Mouse (Mus musculus) layer of hippocampus, postnatal 25 days (tissue): ENCODE results near the gene Card11. TPM values are rescaled to one million over a fixed set of nuclear protein-coding genes. Genes with fewer than 3 reads are reported as not detected.

ENCODE experiments used
- DNase-seq, 2 experiments: peaks; one replicate each; pipeline ENCODE4 v3.0.0; 2022; ENCODE audit warnings: mixed read lengths in 2 of 2, low spot score in 1 of 2; ENCODE audit errors: extremely low spot score in 1 of 2
- total RNA-seq, 2 experiments: library from RNA; stranded (reverse); gene quantifications; 2 replicates each; pipeline ENCODE4 v1.2.3; 2021

The Card11 gene
- total RNA-seq, 2 experiments from 2014 or later, result 0.15 to 0.21 TPM

GRCm38 (mm10) chr5:140992093-140993070, 8.0 kb downstream of the Card11 start:
- no peak for DNase-seq

DNA sequence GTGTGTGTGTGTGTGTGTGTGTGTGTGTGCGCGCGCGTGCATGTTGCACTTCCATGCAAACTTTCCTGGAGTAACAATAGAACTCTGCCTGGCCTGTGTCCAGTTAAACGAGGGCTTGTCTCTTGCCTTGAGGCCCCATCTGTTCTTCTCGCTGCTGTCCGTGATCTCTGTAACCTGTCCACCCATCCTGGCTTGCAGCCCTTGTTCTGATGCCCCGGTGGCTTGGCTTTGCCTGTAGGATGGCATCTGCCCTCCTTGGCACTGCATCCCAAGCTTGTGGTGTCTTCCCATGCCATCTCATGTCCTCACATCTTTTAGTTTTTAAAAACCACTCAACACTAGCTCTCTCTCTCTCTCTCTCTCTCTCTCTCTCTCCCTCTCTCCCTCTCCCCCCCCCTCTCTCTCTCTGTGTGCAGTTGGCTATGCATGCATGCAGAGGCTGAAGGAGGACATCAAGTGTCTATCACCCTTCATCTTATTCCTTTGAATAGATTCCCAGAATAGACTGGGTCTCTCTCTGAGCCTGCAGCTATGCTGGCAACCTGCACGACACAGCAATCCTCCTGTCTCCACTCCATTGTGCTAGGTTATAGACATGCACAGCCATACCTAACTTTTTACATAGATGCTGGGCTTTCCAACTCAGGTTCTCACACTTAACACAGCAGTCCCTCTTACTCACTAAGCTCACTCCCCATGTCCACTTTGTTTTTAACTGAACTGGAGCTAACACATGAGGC, 14.9 kb downstream of the Card11 start:
- no peak for DNase-seq

- DNase-seq, result no peak
Measured at GRCm38 (mm10) chr5:140981370-140981805, 19.0 kb downstream of the Card11 start.

DNA sequence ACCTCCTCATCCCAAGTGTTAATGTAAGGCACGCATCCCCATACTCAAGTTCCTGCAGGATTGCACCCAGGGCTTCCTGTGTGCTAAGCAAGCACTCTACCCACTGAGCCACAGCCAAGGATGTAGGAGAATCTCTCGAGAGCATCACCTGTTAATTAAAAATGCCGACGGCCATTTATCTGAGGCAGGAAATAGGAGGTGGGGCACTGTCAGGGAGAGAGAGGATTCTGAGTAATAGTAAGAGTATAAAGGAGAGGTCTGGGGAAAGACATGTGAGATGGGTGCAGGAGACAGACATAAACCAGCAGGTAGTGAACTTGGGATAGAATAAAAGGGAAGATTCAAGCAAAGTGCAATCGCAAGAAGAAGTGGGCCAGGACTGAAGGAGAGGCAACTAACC, 19.6 kb downstream of the Card11 start:
- DNase-seq, result no peak

GRCm38 (mm10) chr5:140980051-140980450, 20.3 kb downstream of the Card11 start:
- no peak for DNase-seq

DNA sequence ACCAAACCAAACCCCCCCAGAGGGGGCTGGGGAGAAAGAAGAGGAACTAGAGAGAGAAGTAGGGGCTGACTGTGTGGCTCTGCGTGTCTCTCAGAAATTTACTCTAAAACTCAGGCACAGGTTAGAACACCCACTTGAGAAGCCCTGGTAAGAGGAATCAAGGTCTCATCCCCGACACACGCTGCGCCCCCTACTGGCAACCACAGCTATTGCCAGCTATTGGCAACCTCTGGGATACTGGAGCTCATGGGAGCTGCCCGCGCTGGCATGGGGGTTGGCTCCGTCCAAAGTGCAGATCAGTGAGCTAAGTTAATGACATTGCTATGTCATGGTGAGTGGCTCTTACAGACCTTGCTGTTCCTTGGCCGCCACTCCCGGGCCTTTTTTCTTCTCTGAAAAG, 37.4 kb downstream of the Card11 start:
- DNase-seq, result peak; percentile 52 to 76

- no peak for DNase-seq
Measured at GRCm38 (mm10) chr5:140960732-140961131, 39.6 kb downstream of the Card11 start.

DNA sequence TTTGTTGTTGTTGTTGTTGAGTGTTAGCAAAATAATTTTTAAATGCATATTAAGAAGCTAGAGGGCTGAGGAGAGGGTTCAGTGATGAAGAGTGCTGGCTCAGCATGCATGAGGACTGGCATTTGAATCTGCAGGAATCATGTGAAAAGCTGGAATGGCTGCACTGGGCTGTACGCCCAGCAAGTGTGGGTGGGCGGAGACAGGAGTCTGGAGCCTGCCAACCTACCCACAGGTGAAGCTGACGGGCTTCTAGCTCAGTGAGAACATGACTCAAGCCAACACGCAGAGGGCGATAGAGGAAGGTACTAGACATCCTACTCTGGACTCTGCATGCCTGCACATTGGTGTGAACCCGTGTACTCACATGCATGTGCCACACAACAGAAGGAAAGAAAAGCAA, 41.2 kb downstream of the Card11 start:
- DNase-seq, result no peak

DNA sequence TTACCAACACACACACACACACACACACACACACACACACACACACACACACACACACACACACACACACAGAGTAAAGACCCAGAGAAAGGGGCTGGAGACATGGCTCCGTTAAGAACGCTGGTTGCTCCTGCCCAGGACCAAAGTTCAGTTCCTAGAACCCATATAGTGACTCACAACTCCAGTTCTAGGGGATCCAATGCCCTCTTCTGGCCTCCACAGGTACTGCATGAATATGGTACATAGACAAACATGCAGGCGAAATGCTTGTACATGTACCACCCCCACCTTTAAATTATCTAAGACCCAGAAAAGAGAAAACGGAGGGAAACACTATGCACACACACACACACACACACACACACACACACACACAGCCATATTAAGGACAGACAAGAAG, 43.3 kb downstream of the Card11 start:
- no peak for DNase-seq

- peak in 1 of 2 experiments; percentile 25 for DNase-seq
Measured at GRCm38 (mm10) chr5:140955666-140956065, 44.7 kb downstream of the Card11 start.

DNA sequence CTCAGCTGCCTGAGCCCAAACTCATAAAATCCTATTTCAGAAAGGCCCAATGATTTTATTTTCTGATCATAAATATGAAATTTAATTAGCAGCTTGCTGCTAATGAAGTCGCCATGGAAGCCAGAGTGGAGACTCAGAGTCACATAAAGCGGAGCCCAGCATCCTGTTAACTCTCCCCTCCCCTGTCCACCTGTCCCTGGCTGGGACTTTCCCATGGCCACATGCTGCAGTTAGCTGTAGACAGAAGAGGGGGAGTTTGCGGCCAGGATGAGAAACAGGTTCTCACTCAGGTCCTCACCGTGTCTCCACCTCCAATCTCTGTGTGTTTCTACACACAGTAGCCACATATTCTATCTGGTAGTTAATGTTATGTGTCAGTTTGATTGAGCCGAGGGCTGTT, 48.6 kb downstream of the Card11 start:
- DNase-seq, result no peak

- peak; percentile 39 to 48 for DNase-seq
Measured at GRCm38 (mm10) chr5:140948009-140948408, 52.4 kb downstream of the Card11 start.

DNA sequence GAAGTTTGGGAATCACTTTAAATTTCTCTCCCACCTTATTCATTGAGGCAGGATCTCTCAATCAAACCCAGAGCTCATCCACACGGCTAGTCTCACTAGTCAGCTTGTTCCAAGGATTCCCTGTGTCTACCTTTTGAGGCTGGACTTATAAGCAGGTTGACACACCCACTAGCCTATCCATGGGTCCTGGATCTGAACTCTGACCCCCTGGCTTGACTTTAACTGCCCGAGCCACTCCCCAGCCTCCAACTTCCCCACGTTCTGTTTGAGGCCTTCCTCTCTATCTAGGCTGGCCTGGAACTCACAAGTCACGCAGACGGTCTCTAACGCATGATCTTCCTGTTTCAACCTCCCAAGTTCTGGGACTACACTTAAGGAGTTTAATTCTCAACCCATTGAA, 54.3 kb downstream of the Card11 start:
- no peak for DNase-seq

DNA sequence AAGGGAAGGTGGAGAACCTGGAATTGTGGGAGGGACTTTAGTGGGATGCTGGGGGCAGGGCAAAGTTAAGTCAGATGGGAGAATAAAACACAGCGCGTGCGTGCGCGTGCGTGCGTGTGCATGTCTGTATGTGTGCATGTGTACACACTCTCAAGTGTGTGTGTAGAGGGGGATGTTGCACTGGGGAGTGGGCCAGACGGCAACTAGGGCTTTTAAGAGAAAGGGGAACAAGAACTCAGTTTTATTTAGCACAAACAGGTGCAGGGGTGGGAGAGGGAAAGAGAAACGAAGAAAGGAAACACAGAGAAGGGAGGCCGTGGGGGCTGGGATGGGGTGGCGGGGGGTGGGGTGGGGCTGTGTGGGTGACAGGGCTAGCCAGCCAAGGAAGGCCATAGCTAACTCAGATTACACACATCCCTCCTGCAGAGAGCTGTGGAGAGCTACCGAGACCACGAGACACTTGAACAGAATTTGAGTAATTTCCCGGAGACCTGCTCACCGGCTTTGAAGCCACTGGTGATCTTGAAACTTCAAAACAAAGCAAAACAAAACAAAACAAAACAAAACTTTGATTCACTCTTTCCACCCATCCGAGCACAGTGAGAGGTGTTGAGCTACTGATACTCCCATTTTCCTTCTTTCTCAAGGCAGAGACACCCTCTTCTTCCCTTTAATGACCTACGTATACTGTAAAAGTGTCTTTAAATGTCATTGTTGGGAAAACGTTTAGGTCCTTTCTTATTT, 55.8 kb downstream of the Card11 start:
- no peak for DNase-seq

GRCm38 (mm10) chr5:140940923-140941491, 59.4 kb downstream of the Card11 start:
- DNase-seq, result peak; percentile 33 to 49

DNA sequence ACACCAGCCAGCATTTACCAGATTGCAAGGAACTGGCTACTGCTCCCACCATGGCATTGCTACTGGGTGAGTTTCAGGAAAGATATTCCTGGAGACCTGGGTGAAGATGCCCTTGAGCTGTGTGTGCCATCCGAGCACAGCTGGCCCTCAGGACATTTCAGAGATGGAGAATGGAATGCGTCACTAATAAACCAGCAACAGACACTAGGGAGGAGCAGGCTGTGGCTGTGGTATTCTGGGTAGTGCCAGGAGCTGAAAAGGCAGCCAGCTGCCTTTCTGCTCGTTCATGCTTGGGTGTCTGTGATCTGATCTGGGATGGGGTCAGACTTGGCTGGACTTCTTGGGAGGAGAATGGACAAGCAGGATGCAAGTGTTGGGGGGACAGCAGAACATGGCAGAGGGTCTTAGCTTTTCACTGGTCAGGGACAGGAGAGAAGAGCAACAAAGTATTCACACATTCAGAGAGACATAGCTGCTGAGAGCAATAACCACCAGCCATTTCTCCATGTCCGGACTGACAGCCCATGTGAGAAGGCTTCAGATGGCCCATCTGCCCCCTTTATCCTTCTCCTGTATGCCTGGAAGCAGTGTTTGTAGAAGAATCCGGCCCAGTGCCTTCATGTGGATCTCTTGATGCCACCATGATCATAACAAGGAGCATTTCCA, 60.0 kb downstream of the Card11 start:
- peak in 1 of 2 experiments; percentile 43 for DNase-seq

- DNase-seq, result no peak
Measured at GRCm38 (mm10) chr5:140936816-140937215, 63.6 kb downstream of the Card11 start.

GRCm38 (mm10) chr5:140935848-140936247, 64.5 kb downstream of the Card11 start:
- DNase-seq, result no peak

GRCm38 (mm10) chr5:140934639-140935315, 65.6 kb downstream of the Card11 start:
- DNase-seq, result no peak
